Mouse (Mus musculus): ENCODE data around the gene Hist2h2ab.
"Not testable (repeated sequence)": the region's sequence is repeated elsewhere in the genome, so short reads cannot be mapped to it uniquely, and the experiment has no call there.

The Hist2h2ab gene

DNA sequence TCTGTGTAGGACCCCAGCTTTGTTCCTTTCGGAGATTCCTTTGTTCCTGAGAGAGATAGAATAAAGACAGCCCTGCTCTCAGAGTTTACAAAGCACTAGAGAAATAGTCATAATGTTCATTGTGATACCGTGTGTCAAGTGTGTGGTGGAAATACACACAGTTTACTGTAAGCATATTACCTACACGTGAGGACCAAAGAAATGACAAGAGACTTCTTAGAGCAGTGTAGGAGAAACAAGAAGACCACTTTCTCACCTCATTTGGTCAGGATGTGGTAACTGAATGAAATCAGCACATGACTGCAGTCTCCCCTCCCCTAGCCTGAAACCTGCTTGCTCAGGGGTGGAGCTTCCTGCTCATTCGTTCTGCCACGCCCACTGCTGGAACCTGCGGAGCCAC lies 21.5 kb upstream of the Hist2h2ab start:
- DNase-seq: no peak

DNA sequence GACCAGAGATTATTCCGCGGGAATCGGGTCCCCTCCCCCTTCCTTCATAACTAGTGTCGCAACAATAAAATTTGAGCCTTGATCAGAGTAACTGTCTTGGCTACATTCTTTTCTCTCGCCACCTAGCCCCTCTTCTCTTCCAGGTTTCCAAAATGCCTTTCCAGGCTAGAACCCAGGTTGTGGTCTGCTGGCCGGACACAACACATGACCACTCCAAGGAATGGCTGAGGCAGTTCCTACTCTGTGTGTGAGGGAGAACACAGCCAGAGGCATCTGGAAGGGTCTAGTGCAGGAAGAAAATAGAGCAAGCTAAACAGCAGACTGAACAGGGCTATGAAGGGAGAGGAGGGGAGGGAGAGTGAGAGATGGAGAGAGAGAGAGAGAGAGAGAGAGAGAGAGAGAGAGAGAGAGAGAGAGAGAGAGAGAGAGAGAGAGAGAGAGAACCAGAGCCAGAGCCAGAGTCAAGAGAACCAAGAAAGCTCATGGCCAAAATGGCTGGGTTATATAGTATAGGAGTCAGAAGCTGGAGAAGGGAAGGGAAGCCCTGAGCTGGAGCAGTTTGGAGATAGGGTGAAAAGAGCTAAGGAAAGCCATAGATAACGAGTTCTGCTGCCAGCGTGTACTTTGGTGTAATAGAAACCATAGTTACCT lies 20.9 kb upstream of the Hist2h2ab start:
- DNase-seq: not testable (repeated sequence)

DNA sequence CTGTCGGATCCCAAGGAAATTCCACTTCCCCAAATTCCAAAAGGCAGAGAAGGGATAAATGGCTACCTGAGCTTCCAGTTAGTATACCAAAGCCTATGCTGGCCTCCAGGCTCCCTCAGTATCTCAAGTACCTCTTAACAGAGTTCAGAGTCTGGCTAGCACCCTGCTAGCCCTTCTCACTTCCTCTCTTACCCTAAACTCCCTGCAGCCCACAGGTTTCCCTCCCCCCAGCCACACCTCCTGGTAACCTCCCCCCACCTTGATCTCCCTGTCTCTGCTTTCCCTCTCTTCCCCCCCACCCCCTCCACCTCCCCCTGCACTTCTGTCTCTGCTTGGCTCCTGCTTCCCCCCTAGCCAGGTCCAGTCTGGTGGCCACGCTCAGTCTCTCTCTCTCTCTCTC lies 19.9 kb upstream of the Hist2h2ab start:
- no peak for DNase-seq

- DNase-seq: no peak
Observed at GRCm38 (mm10) chr3:96207819-96208218, 11.8 kb upstream of the Hist2h2ab start.

DNA sequence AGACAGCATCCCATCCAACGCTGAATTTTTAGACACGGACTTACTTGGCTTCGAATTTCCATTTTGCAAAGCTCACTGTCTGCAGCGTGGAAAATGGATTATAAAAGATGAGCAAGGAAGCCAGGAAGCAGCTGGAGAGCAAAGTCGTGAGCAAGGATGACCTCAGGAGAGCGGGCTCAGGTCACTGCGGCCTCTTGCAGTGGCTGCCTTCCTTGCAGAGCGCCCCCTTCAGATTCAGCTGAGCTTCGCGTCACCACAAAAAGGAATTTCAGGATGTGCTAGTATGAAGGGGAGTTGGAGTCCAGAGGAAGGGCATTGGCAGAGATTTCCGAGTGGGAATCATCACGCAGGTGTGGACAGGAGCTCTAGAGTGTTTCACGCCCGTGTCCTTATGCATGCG lies 10.4 kb upstream of the Hist2h2ab start:
- DNase-seq: peak in 1 of 2 experiments; percentile 56

GRCm38 (mm10) chr3:96219191-96219641 lies 449 bp upstream of the Hist2h2ab start:
- DNase-seq: peak in 1 of 2 experiments; percentile 31

DNA sequence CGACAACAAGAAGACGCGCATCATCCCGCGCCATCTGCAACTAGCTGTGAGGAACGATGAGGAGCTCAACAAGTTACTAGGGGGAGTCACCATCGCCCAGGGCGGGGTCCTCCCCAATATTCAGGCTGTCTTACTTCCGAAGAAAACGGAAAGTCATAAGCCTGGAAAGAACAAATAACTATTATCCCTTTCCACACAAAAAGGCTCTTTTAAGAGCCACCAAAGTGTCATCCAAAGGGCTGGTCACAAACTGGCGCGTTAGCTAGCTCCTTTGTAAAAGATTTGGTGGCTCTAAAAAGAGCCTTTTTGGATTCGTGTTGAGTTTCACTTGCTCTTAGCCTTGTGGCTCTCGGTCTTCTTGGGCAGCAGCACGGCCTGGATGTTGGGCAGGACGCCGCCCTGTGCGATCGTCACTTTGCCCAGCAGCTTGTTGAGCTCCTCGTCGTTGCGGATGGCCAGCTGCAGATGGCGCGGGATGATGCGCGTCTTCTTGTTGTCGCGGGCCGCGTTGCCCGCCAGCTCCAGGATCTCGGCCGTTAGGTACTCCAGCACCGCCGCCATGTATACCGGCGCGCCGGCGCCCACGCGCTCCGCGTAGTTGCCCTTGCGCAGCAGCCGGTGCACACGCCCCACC lies 583 bp downstream of the Hist2h2ab start:
- DNase-seq: not testable (repeated sequence)

- peak; percentile 84 to 95 for DNase-seq
Observed at GRCm38 (mm10) chr3:96220765-96221639, 1.3 kb downstream of the Hist2h2ab start, which contains the start of the genes Hist2h2ac and Hist2h2be. TSS of gene Hist2h2ac (minus strand) at chr3:96220880. TSS of gene Hist2h2be (plus strand) at chr3:96221119.

GRCm38 (mm10) chr3:96221640-96222038 lies 2.0 kb downstream of the Hist2h2ab start:
- peak in 1 of 2 experiments; percentile 32 for DNase-seq

- no peak for DNase-seq
Observed at GRCm38 (mm10) chr3:96222774-96223173, 3.1 kb downstream of the Hist2h2ab start.

- DNase-seq: peak in 1 of 2 experiments; percentile 33
Observed at GRCm38 (mm10) chr3:96225421-96225820, 5.8 kb downstream of the Hist2h2ab start.

DNA sequence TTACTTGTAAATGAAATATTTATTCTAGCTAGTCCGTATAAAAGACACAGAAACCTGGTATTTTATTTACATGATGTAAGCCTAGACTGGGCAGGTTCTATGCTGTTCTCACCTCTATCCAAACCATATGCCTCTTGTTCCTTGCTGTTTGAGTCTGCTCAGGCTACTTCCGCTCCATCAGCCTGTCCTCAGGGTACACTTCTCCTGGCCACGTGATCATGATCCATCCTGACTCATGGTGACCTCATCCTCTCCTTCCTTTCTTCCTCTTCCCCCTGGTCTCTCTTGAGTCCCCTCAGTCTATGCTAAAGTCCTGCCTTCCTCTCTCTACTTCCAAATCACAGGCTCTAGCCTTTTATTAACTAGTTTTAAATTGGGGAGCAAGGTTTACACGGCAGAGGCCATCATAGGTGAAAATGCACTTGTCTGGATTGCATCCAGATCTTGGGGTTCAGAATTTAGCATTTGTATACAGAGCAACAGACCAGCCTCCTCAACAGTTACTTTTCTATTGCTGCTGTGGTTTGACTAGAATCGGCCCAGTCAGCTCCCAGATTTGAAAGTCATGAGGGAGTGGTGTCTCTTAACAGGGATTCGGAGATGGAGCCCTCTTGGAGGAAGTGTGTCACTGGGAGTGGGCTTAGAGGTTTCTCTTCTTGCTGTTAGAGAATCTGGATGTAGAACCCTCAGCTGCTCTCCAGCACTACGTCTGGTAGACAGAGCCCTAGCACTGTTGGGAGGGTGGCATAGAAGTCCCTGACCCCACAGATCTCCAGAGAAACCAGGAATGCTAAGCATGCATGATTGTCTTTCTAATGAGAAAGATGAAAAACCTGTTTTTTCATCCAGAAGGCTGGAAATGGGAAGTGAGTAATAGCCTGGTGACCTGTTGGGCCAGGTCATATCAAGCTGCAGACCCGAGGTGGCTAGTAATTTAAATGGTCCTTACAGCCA lies 7.3 kb downstream of the Hist2h2ab start:
- no peak for DNase-seq

DNA sequence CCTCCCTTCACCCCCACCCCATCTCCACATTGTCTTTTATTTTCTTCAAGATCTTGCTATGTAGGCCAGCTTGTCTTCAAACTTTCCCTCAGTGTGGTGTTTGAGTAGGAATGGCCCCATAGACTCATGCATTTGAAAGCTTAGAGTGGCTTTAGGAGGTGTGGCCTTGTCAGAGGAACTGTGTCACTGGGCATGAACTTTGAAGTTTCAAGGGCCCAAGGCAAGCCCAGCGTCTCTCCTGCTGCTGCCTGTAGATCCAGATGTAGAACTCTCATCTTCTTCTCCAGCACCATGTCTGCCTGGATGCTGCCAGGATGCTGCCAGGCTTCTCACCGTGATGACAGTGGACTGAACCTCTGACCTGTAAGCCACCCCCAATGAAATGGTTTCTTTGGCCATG lies 9.2 kb downstream of the Hist2h2ab start:
- no peak for DNase-seq

DNA sequence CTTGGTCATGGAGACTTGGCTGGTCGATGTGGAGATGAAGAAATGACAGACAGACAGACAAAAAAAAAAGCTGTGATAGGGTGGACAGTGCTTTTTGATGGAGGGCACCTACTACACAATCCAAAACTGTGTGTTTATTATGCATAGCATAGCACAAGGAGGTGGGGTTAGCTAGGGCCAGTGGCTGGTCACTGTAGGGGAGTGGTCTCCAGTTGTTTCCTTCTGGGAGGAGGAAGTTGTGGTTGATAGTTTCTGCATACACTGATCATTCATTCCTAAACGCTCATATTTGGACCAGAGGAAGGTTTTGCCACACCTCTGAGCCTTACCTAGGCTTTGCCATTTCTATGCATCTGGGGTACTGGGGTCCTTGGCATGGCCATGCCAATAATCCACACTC lies 10.7 kb downstream of the Hist2h2ab start:
- no peak for DNase-seq

- DNase-seq: no peak
Observed at GRCm38 (mm10) chr3:96230910-96231757, 11.5 kb downstream of the Hist2h2ab start.

GRCm38 (mm10) chr3:96231758-96232120 lies 12.1 kb downstream of the Hist2h2ab start:
- no peak for DNase-seq

GRCm38 (mm10) chr3:96234914-96235313 lies 15.2 kb downstream of the Hist2h2ab start:
- no peak for DNase-seq

- DNase-seq: no peak
Observed at GRCm38 (mm10) chr3:96235836-96236235, 16.2 kb downstream of the Hist2h2ab start.

- no peak for DNase-seq
Observed at GRCm38 (mm10) chr3:96236834-96237334, 17.2 kb downstream of the Hist2h2ab start.

- no peak for DNase-seq
Observed at GRCm38 (mm10) chr3:96237335-96237903, 17.8 kb downstream of the Hist2h2ab start.
